Mouse (Mus musculus) limb, embryonic 11.5 days (tissue): Measurements from ENCODE around the gene B4galt5. TPM values are rescaled to one million over a fixed set of nuclear protein-coding genes. Genes with fewer than 3 reads are reported as not detected.

Experiments used
- ATAC-seq: fragments of 200-750 bp; cut with Nextera tagmentation; 2 replicates; pipeline ENCODE4 v1.8.0; 2017; ENCODE audit warnings: low read depth; ENCODE audit not compliant: insufficient number of reproducible peaks, low FRiP score, low TSS enrichment
- DNase-seq: peaks from one replicate; pipeline ENCODE4 v3.0.0-alpha.2; 2015; ENCODE audit warnings: low spot score
- H3K27ac ChIP-seq: fragments of 300-500 bp; sonication (generic); replicated peaks from 2 replicates; pipeline ENCODE4 v1.5.1; 2014; ENCODE audit warnings: low read depth, mild to moderate bottlenecking, low read length
- H3K27me3 ChIP-seq: fragments of 300-500 bp; sonication (generic); 2 replicates; pipeline ENCODE4 v1.6.1; 2014; ENCODE audit warnings: mild to moderate bottlenecking, low read length, mixed read lengths; ENCODE audit not compliant: control insufficient read depth, insufficient read depth
- H3K36me3 ChIP-seq: fragments of 300-500 bp; sonication (generic); 2 replicates; pipeline ENCODE4 v1.6.1; 2014; ENCODE audit warnings: mild to moderate bottlenecking, low read length, moderate library complexity, mixed read lengths; ENCODE audit not compliant: control insufficient read depth, insufficient read depth
- H3K4me1 ChIP-seq: fragments of 300-500 bp; sonication (generic); 2 replicates; pipeline ENCODE4 v1.6.1; 2014; ENCODE audit warnings: low read length, mixed read lengths; ENCODE audit not compliant: control insufficient read depth, insufficient read depth
- H3K4me2 ChIP-seq: fragments of 300-500 bp; sonication (generic); 2 replicates; pipeline ENCODE4 v1.6.1; 2014; ENCODE audit warnings: low read depth, mild to moderate bottlenecking, moderate library complexity; ENCODE audit not compliant: severe bottlenecking
- H3K4me3 ChIP-seq: fragments of 300-500 bp; sonication (generic); 2 replicates; pipeline ENCODE4 v1.5.1; 2014; ENCODE audit warnings: low read depth, low read length
- H3K9ac ChIP-seq: fragments of 300-500 bp; sonication (generic); 2 replicates; pipeline ENCODE4 v1.6.1; 2014; ENCODE audit warnings: mild to moderate bottlenecking, low read length
- H3K9me3 ChIP-seq: fragments of 300-500 bp; sonication (generic); 2 replicates; pipeline ENCODE4 v1.6.1; 2016; ENCODE audit warnings: low read length; ENCODE audit not compliant: control insufficient read depth
- WGBS: fragments of 180-500 bp; shearing (Covaris S2); extraction: QIAGEN DNeasy Blood & Tissue Kit; methylation state at CpG from one replicate; pipeline ENCODE4 v1.1.7; 2014; 5-methylcytosine and 5-hydroxymethylcytosine counted together
- polyA plus RNA-seq: library from polyadenylated mRNA; unstranded; fragments of >200 nt; fragmentation: Nextera tagmentation; extraction: Ambion mirVana; gene quantifications from 2 replicates; pipeline ENCODE4 v1.2.1, GENCODE M21; 2014

B4galt5 gene
- polyA plus RNA-seq, 1 experiment from 2014 or later = 15.9 TPM

GRCm38 (mm10) chr2:167354046-167354445 lies 5.1 kb upstream of the B4galt5 start:
- Histone ChIP-seq H3K4me2 (no peak overlapping the region), H3K36me3 (no peaks in the 10 kb centered on the region), H3K9ac (no peak overlapping the region), H3K27ac (no peak overlapping the region), H3K27me3 (no peaks in the 10 kb centered on the region), H3K4me3 (no peak overlapping the region), H3K9me3 (no peaks in the 10 kb centered on the region), H3K4me1 (peaks cover 4% of the 10 kb centered on the region; the same call in 1 of the 2 replicates)
- no peak for DNase-seq
- no peak for ATAC-seq
- 88% methylated on average over 8 of the region's 8 CpGs for WGBS

- Histone ChIP-seq H3K4me3 (no peak overlapping the region), H3K9ac (no peak overlapping the region), H3K27me3 (no peaks in the 10 kb centered on the region), H3K4me1 (peaks cover 7% of the 10 kb centered on the region), H3K9me3 (no peaks in the 10 kb centered on the region), H3K36me3 (no peaks in the 10 kb centered on the region), H3K27ac (no peak overlapping the region), H3K4me2 (no peak overlapping the region)
- ATAC-seq (no peak), DNase-seq (no peak)
- WGBS = 61% methylated on average over 6 of the region's 6 CpGs
Observed at GRCm38 (mm10) chr2:167352496-167352895, 3.5 kb upstream of the B4galt5 start.

GRCm38 (mm10) chr2:167351371-167351951 lies 2.5 kb upstream of the B4galt5 start:
- WGBS = 44% methylated on average over 9 of the region's 9 CpGs

GRCm38 (mm10) chr2:167350126-167350650 lies 1.2 kb upstream of the B4galt5 start:
- ATAC-seq (no peak), DNase-seq (no peak)
- no peak overlapping the region for H3K27ac ChIP-seq
- H3K4me3 ChIP-seq = no peak overlapping the region
- H3K4me1 ChIP-seq = peaks cover 7% of the 10 kb centered on the region
- WGBS = 62% methylated on average over 8 of the region's 8 CpGs
- no peaks in the 10 kb centered on the region for H3K9me3 ChIP-seq
- no peak overlapping the region for H3K9ac ChIP-seq
- H3K4me2 ChIP-seq = peak overlapping the region; percentile 76; the same call in 1 of the 2 replicates
- H3K36me3 ChIP-seq = no peaks in the 10 kb centered on the region
- no peaks in the 10 kb centered on the region for H3K27me3 ChIP-seq

More at GRCm38 (mm10) chr2:167351371-167351951, 2.5 kb upstream of the B4galt5 start:
- Histone ChIP-seq H3K9ac (no peak overlapping the region), H3K9me3 (no peaks in the 10 kb centered on the region), H3K27ac (no peak overlapping the region), H3K4me3 (no peak overlapping the region), H3K4me1 (peaks cover 7% of the 10 kb centered on the region), H3K4me2 (no peak overlapping the region), H3K36me3 (no peaks in the 10 kb centered on the region), H3K27me3 (no peaks in the 10 kb centered on the region)
- ATAC-seq (no peak), DNase-seq (no peak)

GRCm38 (mm10) chr2:167349283-167349936 lies 427 bp upstream of the B4galt5 start:
- peaks cover 7% of the 10 kb centered on the region for H3K4me1 ChIP-seq
- no peaks in the 10 kb centered on the region for H3K27me3 ChIP-seq
- peak; percentile 98 for DNase-seq
- peak overlapping the region; percentile 76 for H3K4me2 ChIP-seq
- no peaks in the 10 kb centered on the region for H3K36me3 ChIP-seq
- H3K4me3 ChIP-seq = peak overlapping the region; percentile 63
- no peak overlapping the region for H3K27ac ChIP-seq
- 1% methylated on average over 44 of the region's 50 CpGs for WGBS
- no peaks in the 10 kb centered on the region for H3K9me3 ChIP-seq
- H3K9ac ChIP-seq = peak overlapping the region; percentile 73; the same call in 1 of the 2 replicates
- ATAC-seq = peak; percentile 97

- 6% methylated on average over 11 of the region's 11 CpGs for WGBS
- Histone ChIP-seq H3K4me2 (peak overlapping the region; percentile 76), H3K4me3 (peak overlapping the region; percentile 63), H3K9ac (peak overlapping the region; percentile 73; the same call in 1 of the 2 replicates), H3K27me3 (no peaks in the 10 kb centered on the region), H3K4me1 (peaks cover 4% of the 10 kb centered on the region), H3K36me3 (no peaks in the 10 kb centered on the region), H3K27ac (no peak overlapping the region), H3K9me3 (no peaks in the 10 kb centered on the region)
- ATAC-seq (no peak), DNase-seq (peak; percentile 39)
Observed at GRCm38 (mm10) chr2:167347991-167348375, 1.0 kb downstream of the B4galt5 start.

- H3K4me1 ChIP-seq = peaks cover 4% of the 10 kb centered on the region
- H3K27me3 ChIP-seq = no peaks in the 10 kb centered on the region
- H3K4me2 ChIP-seq = peak overlapping the region; percentile 76; the same call in 1 of the 2 replicates
- 79% methylated on average over 4 of the region's 4 CpGs for WGBS
- no peak overlapping the region for H3K27ac ChIP-seq
- H3K4me3 ChIP-seq = no peak overlapping the region
- DNase-seq (no peak), ATAC-seq (no peak)
- H3K9ac ChIP-seq = no peak overlapping the region
- no peaks in the 10 kb centered on the region for H3K36me3 ChIP-seq
- H3K9me3 ChIP-seq = no peaks in the 10 kb centered on the region
Observed at GRCm38 (mm10) chr2:167347361-167347760, 1.6 kb downstream of the B4galt5 start.

- ATAC-seq (no peak), DNase-seq (no peak)
- Histone ChIP-seq H3K9ac (no peak overlapping the region), H3K4me1 (peaks cover 4% of the 10 kb centered on the region), H3K4me2 (no peak overlapping the region), H3K36me3 (no peaks in the 10 kb centered on the region), H3K4me3 (no peak overlapping the region), H3K9me3 (no peaks in the 10 kb centered on the region), H3K27ac (no peak overlapping the region), H3K27me3 (no peaks in the 10 kb centered on the region)
- 22% methylated on average over 7 of the region's 7 CpGs for WGBS
Observed at GRCm38 (mm10) chr2:167345508-167346164, 3.3 kb downstream of the B4galt5 start.
